Mouse (Mus musculus): ENCODE data around the gene Krt88.

The Krt88 gene

GRCm38 (mm10) chr15:101479007-101479665, 31.6 kb downstream of the Krt88 start:
- peak in 1 of 2 experiments; percentile 11 for DNase-seq (ENCODE audit: low spot score in 2 of 2)

- DNase-seq (ENCODE audit: low spot score in 2 of 2) = no peak
These were observed 32.1 kb downstream of the Krt88 start for GRCm38 (mm10) chr15:101479666-101480060.

GRCm38 (mm10) chr15:101482056-101482455, 34.5 kb downstream of the Krt88 start:
- DNase-seq (ENCODE audit: low spot score in 2 of 2) = no peak

DNA sequence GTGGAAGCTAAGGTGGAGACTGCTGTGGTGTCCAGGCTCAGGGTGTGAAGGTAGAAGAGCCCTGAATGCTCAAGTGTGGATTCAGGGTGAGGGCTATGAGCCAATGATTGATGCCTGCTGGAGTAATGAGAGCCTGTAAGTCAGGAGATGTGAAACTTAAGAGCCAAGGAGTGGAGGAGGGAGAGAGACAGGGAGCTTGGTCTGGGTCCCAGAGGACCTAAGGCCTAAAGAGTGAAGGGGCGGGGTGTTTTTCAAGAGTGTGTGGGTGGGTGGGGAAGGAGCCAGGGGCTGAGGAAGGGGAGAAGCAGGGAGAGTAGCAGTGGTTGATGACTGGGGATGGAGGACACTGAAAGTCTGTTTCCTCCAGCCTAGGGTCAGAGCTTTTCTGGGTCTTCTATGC, 36.1 kb downstream of the Krt88 start:
- DNase-seq (ENCODE audit: low spot score in 2 of 2) = no peak

DNA sequence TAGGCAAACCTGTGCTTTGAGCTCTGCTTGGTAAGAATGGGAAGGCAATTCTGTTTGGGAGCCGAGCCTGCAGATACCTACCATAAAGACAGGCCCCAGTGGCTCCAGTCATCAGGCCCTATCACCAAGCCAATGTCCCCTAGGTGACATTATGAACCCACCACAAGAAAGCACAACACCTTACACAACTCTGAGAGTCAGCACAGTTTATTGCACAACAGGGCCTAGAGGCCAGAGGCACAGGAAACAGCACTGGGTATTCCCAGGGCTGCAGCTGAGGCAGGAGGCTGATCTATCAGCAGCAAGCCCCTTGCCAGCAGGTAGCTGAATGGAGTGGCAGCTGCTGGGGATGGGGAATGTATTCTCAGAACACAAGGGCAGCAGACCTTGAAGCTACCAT, 37.4 kb downstream of the Krt88 start:
- no peak for DNase-seq (ENCODE audit: low spot score in 2 of 2)

- DNase-seq (ENCODE audit: low spot score in 2 of 2) = no peak
These were observed 38.5 kb downstream of the Krt88 start for GRCm38 (mm10) chr15:101485911-101486635.

- DNase-seq (ENCODE audit: low spot score in 2 of 2) = no peak
These were observed 43.9 kb downstream of the Krt88 start, which contains the start of gene Krt83 for GRCm38 (mm10) chr15:101491431-101491830. Gene Krt83 (minus strand): TSS chr15:101491512.

GRCm38 (mm10) chr15:101492718-101493117, 45.2 kb downstream of the Krt88 start:
- no peak for DNase-seq (ENCODE audit: low spot score in 2 of 2)

- no peak for DNase-seq (ENCODE audit: low spot score in 2 of 2)
These were observed 46.2 kb downstream of the Krt88 start for GRCm38 (mm10) chr15:101493713-101494112.

DNA sequence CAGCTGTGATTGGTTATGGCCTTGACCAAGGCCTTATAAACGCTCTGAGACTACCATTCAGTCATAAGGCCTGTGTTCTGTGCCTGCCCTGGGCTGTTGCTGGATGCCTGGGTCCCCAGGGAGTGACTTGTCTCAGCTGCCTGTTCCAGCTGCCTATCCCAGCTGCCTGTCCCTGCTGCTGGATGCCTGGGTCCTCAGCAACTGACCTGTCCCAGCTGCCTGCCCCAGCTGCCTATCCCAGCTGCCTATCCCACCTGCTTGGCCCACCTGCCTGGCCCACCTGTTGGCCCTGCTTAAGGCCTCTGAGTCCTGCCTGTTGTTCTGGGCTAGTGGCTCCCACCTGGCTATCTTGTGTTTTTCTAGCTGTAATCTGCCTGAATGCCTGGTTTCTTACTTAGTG, 46.7 kb downstream of the Krt88 start:
- DNase-seq (ENCODE audit: low spot score in 2 of 2) = no peak

GRCm38 (mm10) chr15:101495266-101495665, 47.7 kb downstream of the Krt88 start:
- no peak for DNase-seq (ENCODE audit: low spot score in 2 of 2)

DNA sequence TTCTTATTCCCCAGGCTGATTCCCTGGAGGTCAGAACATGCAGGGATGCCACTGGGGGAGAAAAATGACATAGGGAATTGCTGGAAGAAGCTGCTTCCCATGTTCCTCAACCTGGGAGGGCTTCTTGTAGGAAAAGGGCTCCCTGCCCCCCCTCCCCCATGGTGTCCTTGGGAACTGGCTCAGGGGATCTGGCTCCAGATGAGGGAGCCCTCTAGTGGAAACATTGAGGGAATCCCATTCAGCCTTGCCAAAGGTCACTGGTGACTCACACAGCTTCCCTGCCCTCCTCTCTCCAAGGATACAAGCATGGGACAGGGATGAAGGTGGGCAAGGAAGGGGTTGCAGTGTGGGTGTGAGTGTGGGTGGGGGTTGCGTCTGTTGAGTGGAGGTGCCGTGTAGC, 49.6 kb downstream of the Krt88 start:
- DNase-seq (ENCODE audit: low spot score in 2 of 2) = peak; percentile 26 to 29

Measured in heart, adult 9 months (tissue).